Mouse (Mus musculus): Measurements from ENCODE around the gene Lnx1. TPM values are rescaled to one million over a fixed set of nuclear protein-coding genes. Genes with fewer than 3 reads are reported as not detected.

The Lnx1 gene
- polyA plus RNA-seq, 1 experiment: 0.05 TPM

DNA sequence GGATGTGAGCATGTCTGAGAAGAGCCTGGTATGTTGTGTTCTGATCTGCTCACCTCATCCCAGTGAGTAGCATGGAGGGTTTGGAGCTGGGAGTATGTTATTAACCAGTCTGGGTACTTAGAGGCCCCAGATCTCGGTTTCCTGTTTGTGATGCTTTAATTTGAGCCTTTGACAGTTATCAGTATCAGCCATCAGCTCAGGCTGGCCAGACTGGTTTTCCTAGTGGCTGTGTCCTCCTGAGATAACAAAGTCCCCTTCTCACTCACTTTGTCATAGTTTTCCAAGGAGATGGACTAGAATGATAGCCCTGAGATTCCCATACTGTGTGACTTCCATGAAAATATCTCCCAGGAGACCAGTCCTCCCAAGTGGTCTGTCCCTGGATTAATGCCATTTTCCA lies 8.3 kb upstream of the Lnx1 start:
- TF ChIP-seq TCF12 (IDR thresholded peaks at IDR 0.05; ENCODE audit: insufficient read depth, poor library complexity, severe bottlenecking) (no peak), SRF (IDR thresholded peaks at IDR 0.05; ENCODE audit: control insufficient read depth, insufficient read length, low read depth) (no peak), POLR2A (IDR thresholded peaks at IDR 0.05; ENCODE audit: insufficient read length, low read depth) (no peak), MYOD1 (IDR thresholded peaks at IDR 0.05; ENCODE audit: control insufficient read depth in 1 of 3, insufficient read length in 2 of 3, low read depth in 2 of 3) (no peak)
- no peaks in the 10 kb centered on the region for H3K27me3 ChIP-seq (ENCODE audit: control insufficient read depth, insufficient read depth, insufficient read length)

DNA sequence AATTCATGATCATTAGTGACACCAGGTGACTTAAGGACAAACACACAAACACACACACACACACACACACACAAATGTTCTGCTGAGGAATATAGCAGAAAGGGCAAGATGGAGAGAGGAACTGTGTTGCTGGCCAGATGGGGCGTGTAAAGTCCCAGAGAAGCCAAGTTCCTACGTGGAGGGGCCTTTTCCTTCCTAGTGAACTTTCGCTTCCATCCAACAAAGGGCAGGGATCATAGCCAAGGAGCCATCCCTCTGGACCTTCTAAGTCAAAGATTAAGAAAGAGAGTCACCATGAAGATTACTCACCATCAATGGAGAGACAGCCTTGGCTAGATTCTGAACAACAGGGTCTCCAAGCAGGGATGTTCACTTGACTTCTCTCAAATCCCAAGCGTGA lies 7.5 kb upstream of the Lnx1 start:
- Histone ChIP-seq H3K36me3 (ENCODE audit: control insufficient read depth, insufficient read depth) (no peaks in the 10 kb centered on the region), H3K4me3 (no peak overlapping the region), H3K79me2 (ENCODE audit: control insufficient read depth, insufficient read depth) (no peaks in the 10 kb centered on the region), H3K4me2 (ENCODE audit: low read depth) (no peak overlapping the region), H3K27me3 (ENCODE audit: control insufficient read depth, insufficient read depth, insufficient read length) (no peaks in the 10 kb centered on the region), H3ac (ENCODE audit: control insufficient read depth, insufficient read length) (no peak overlapping the region)
- TF ChIP-seq REST (IDR thresholded peaks at IDR 0.05; ENCODE audit: insufficient read depth, insufficient read length) (no peak), MAX (IDR thresholded peaks at IDR 0.05; ENCODE audit: low read depth) (no peak), TCF12 (IDR thresholded peaks at IDR 0.05; ENCODE audit: insufficient read depth, poor library complexity, severe bottlenecking) (no peak), MYOD1 (IDR thresholded peaks at IDR 0.05; ENCODE audit: control insufficient read depth in 1 of 3, insufficient read length in 2 of 3, low read depth in 2 of 3) (no peak), CEBPB (IDR thresholded peaks at IDR 0.05; ENCODE audit: insufficient read depth, poor library complexity, severe bottlenecking) (no peak), USF1 (IDR thresholded peaks at IDR 0.05; ENCODE audit: low read depth) (no peak), POLR2A (IDR thresholded peaks at IDR 0.05; ENCODE audit: insufficient read length, low read depth) (no peak), POLR2AphosphoS2 (IDR thresholded peaks at IDR 0.05; ENCODE audit: insufficient read length, low read depth) (no peak)

More for the DNA sequence above, 8.3 kb upstream of the Lnx1 start:
- Histone ChIP-seq H3K79me2 (ENCODE audit: control insufficient read depth, insufficient read depth) (no peaks in the 10 kb centered on the region), H3K4me3 (no peak overlapping the region), H3ac (ENCODE audit: control insufficient read depth, insufficient read length) (no peak overlapping the region), H3K4me2 (ENCODE audit: low read depth) (no peak overlapping the region), H3K36me3 (ENCODE audit: control insufficient read depth, insufficient read depth) (no peaks in the 10 kb centered on the region)

DNA sequence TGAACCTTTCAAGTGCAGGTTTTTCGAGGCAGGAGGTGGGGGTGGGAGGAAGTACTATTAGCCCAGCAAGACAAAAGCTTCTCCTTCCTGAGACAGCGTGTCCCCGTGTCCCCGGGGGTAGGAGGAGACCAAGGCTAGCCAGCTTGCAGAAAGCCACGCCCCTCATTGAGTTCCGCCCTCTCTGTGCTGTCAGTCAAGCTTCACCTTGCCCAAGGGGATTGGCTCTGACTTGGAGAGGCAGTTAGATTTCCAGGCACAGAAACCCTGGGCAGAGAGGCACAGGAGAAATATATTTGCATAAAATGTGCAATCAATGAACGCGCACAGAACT lies 1.7 kb upstream of the Lnx1 start:
- TF ChIP-seq MYOD1 (IDR thresholded peaks at IDR 0.05; ENCODE audit: control insufficient read depth in 1 of 3, insufficient read length in 2 of 3, low read depth in 2 of 3) (no peak), SRF (IDR thresholded peaks at IDR 0.05; ENCODE audit: control insufficient read depth, insufficient read length, low read depth) (no peak), CEBPB (IDR thresholded peaks at IDR 0.05; ENCODE audit: insufficient read depth, poor library complexity, severe bottlenecking) (no peak), REST (IDR thresholded peaks at IDR 0.05; ENCODE audit: insufficient read depth, insufficient read length) (no peak), E2F4 (IDR thresholded peaks at IDR 0.05; ENCODE audit: insufficient read depth) (no peak), MYOG (IDR thresholded peaks at IDR 0.05; ENCODE audit: control insufficient read depth in 1 of 3, insufficient read depth in 1 of 3, insufficient read length in 2 of 3, low read depth in 2 of 3) (no peak), TCF12 (IDR thresholded peaks at IDR 0.05; ENCODE audit: insufficient read depth, poor library complexity, severe bottlenecking) (no peak), MAX (IDR thresholded peaks at IDR 0.05; ENCODE audit: low read depth) (no peak), POLR2A (IDR thresholded peaks at IDR 0.05; ENCODE audit: insufficient read length, low read depth) (no peak)
- Histone ChIP-seq H3K4me2 (ENCODE audit: low read depth) (peak overlapping the region; percentile 12), H3K79me2 (ENCODE audit: control insufficient read depth, insufficient read depth) (no peaks in the 10 kb centered on the region), H3K4me3 (no peak overlapping the region), H3K36me3 (ENCODE audit: control insufficient read depth, insufficient read depth) (no peaks in the 10 kb centered on the region), H3K27me3 (ENCODE audit: control insufficient read depth, insufficient read depth, insufficient read length) (no peaks in the 10 kb centered on the region), H3ac (ENCODE audit: control insufficient read depth, insufficient read length) (no peak overlapping the region)

DNA sequence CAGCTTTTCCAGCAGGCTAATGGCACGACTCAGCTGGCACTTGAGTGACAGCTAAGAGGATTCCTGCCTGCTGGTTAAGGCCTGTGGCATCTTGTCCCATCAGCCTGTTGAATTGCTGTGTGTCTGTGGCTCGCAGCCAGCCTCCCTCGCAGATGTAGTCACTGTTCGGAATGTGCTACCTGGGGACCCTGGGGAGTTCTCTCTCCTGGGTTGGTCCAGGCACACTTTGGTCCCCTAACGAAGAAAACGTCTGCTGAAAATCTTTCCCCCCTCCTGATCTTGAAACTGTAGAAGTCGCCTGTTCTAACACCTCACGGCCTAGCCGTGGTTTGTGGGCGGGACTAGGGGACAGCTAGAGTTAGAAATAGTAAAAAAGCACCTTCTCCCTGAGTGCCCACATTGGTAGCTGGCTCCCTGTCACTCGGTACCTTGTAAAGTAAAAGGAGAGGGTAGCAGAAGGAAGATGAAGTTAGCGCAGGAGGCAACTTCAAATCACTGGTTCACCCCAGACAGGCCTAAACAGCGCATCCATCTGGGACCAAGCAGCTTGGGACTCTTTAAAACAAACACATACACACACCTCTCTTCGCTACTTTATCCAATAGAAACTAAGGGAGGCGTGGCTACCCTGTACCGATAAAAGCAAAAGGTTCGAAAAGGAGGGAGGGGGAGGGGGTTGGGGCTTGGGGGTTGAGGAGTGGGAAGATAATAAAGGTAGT lies 1.2 kb upstream of the Lnx1 start:
- H3K4me2 ChIP-seq (ENCODE audit: low read depth): peak overlapping the region; percentile 12
- H3K79me2 ChIP-seq (ENCODE audit: control insufficient read depth, insufficient read depth): no peaks in the 10 kb centered on the region
- no peaks in the 10 kb centered on the region for H3K27me3 ChIP-seq (ENCODE audit: control insufficient read depth, insufficient read depth, insufficient read length)
- no peak overlapping the region for H3K4me3 ChIP-seq
- no peak for TF ChIP-seq CEBPB (IDR thresholded peaks at IDR 0.05; ENCODE audit: insufficient read depth, poor library complexity, severe bottlenecking)
- TF ChIP-seq REST (IDR thresholded peaks at IDR 0.05; ENCODE audit: insufficient read depth, insufficient read length): no peak
- no peak for TF ChIP-seq USF1 (IDR thresholded peaks at IDR 0.05; ENCODE audit: low read depth)
- TF ChIP-seq MAX (IDR thresholded peaks at IDR 0.05; ENCODE audit: low read depth): no peak
- no peak for TF ChIP-seq MYOG (IDR thresholded peaks at IDR 0.05; ENCODE audit: control insufficient read depth in 1 of 3, insufficient read depth in 1 of 3, insufficient read length in 2 of 3, low read depth in 2 of 3)
- no peak for TF ChIP-seq MYOD1 (IDR thresholded peaks at IDR 0.05; ENCODE audit: control insufficient read depth in 1 of 3, insufficient read length in 2 of 3, low read depth in 2 of 3)
- no peak for TF ChIP-seq E2F4 (IDR thresholded peaks at IDR 0.05; ENCODE audit: insufficient read depth)
- no peak for TF ChIP-seq TCF12 (IDR thresholded peaks at IDR 0.05; ENCODE audit: insufficient read depth, poor library complexity, severe bottlenecking)
- no peak for TF ChIP-seq POLR2A (IDR thresholded peaks at IDR 0.05; ENCODE audit: insufficient read length, low read depth)
- no peak for TF ChIP-seq TCF3 (IDR thresholded peaks at IDR 0.05; ENCODE audit: insufficient read length, low read depth)
- TF ChIP-seq POLR2AphosphoS2 (IDR thresholded peaks at IDR 0.05; ENCODE audit: insufficient read length, low read depth): no peak
- no peak for TF ChIP-seq SRF (IDR thresholded peaks at IDR 0.05; ENCODE audit: control insufficient read depth, insufficient read length, low read depth)
- no peaks in the 10 kb centered on the region for H3K36me3 ChIP-seq (ENCODE audit: control insufficient read depth, insufficient read depth)
- no peak overlapping the region for H3ac ChIP-seq (ENCODE audit: control insufficient read depth, insufficient read length)

DNA sequence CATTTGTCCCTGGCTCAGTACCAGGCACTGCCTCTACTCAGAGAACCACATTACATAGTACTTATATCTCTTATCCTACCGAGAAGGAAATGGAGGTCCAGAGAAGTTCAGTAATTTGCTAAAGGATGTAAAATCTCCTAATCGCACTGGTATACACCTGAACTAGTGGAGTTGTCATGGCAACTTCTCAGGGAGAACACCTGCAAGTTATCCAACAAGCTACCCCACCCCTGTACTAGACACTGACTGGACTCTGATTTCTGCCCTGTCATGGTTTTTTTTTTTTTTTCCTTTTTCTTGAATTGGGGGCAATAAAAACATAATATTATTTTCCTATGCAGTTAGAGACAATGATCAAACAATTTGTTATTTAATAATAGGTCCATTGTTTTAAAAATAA lies 1.8 kb downstream of the Lnx1 start:
- no peaks in the 10 kb centered on the region for H3K36me3 ChIP-seq (ENCODE audit: control insufficient read depth, insufficient read depth)
- no peak overlapping the region for H3K4me2 ChIP-seq (ENCODE audit: low read depth)
- no peak overlapping the region for H3ac ChIP-seq (ENCODE audit: control insufficient read depth, insufficient read length)
- TF ChIP-seq TCF12 (IDR thresholded peaks at IDR 0.05; ENCODE audit: insufficient read depth, poor library complexity, severe bottlenecking) (no peak), TCF3 (IDR thresholded peaks at IDR 0.05; ENCODE audit: insufficient read length, low read depth) (no peak), POLR2AphosphoS2 (IDR thresholded peaks at IDR 0.05; ENCODE audit: insufficient read length, low read depth) (no peak), SRF (IDR thresholded peaks at IDR 0.05; ENCODE audit: control insufficient read depth, insufficient read length, low read depth) (no peak)
- H3K79me2 ChIP-seq (ENCODE audit: control insufficient read depth, insufficient read depth): no peaks in the 10 kb centered on the region
- H3K4me3 ChIP-seq: no peak overlapping the region
- no peaks in the 10 kb centered on the region for H3K27me3 ChIP-seq (ENCODE audit: control insufficient read depth, insufficient read depth, insufficient read length)

All from myocyte (in vitro differentiated cells).